Mouse (Mus musculus) right cerebral cortex, adult 18-20 months (tissue): Measurements from ENCODE around the gene A930017K11Rik.

Source experiments
- DNase-seq: peaks from one replicate; pipeline ENCODE4 v3.0.0; 2022; ENCODE audit warnings: mixed read lengths

A930017K11Rik gene

GRCm38 (mm10) chr17:25958771-25959494 lies 6.6 kb upstream of the A930017K11Rik start:
- no peak for DNase-seq

DNA sequence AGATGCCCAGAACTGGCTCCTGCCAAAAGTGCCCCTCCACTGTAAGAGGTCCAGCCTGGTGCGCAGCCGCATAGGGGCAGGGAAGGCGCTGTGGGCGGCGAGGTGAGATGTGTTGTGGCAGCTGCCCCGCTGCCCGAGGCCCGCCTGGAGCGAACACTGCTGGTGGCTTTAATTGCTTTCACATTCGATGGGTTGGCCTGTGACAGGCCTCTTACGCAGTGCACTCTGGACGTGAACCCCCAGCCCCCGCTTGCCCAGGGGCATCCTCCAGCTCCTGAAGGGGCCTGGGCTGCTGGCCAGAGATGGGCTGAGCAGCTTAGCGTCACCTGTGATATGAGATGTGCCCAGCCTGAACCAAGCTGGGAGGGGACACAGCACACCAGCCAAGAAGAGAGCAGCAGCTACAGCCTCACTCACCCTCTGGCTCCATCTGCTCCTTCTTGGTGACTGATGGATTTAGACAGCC lies 5.3 kb upstream of the A930017K11Rik start:
- no peak for DNase-seq

- DNase-seq = no peak
Observed at GRCm38 (mm10) chr17:25956631-25957030, 4.3 kb upstream of the A930017K11Rik start.

DNA sequence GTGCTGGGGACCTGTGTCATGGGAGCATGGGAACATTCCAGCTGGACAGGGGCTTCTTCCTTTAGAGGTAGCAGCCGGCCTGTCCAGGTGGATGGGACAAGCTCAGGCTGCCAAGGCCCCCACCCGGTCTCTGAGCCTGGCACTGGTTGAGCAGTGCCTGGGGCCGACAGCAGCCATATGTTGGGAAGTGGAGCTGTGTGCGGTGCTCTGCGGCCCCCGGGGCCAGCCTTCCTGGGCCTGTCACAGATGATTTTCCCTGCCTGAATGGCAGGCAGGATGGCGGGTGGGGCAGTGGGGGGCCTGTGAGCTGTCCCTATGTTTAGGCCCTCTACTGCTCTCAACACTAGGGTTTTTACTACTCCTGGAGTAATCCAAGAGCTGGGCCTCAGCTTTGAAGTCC lies 3.8 kb upstream of the A930017K11Rik start:
- no peak for DNase-seq

GRCm38 (mm10) chr17:25955736-25956135 lies 3.4 kb upstream of the A930017K11Rik start:
- no peak for DNase-seq

GRCm38 (mm10) chr17:25954671-25955070 lies 2.3 kb upstream of the A930017K11Rik start:
- no peak for DNase-seq

DNA sequence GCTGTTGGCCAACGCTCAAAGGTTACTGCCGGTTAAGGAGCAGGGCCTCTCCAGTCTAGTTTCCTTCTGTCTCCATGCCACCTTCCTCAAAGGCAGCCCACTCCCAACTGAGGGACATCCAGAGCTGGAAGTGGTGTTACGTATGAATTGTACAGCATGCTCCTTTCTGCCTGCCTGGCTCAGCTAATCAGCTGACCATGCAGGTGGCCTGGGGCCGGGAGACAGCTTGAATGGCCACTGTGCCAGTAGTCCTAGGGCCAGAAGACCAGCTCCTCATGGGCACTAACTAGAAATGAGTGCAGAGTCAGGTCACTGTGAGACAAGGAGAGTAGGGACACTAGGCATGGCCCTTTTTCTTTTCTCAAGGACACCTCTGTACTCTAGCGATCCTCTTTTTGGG lies 796 bp upstream of the A930017K11Rik start:
- no peak for DNase-seq

DNA sequence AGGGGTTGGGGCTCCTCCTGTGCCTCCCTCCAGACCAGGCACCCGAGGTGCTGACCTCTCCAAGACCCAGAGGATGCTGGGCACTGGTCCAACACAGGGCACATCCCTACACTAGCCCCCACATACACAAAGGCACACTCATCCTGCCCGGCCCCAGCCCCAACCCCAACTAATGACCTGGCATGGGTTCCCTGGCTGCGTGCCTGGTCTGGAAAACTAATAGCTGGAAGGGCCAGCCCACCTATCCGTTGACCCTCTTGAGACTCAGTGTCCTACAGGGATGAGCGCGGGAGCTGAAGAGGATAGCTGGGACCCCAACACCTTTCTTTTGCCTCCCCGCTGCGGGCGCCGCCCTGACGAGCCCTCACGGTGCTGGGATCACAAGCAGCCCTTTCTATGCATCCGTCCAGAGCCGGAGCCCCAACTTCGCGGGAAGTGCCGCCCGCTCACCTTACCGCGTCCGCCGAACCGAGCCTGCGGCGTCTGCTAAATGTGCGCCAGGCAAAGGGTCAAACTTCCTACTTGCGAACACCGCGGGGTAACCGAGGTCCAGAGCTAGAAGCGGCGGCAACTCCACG lies 1.1 kb downstream of the A930017K11Rik start:
- DNase-seq = no peak

DNA sequence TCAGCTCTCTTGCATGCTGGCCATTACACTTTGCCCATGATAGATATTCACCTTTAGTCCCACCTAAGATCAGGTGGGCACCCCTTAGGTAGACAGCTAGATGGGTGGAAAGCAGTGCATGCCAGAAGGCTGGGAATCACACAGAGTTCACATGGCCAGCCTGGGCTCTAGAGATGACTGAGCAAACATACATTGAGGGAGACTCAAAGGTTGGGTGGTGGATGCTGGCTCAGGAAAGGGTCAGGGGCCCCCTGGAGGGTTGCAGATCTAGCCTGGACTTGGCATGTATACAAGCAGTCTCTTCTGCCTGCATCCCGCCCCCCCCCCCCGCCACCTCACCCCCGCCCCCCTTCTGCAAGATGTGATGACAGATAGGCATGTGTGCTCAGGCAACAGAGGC lies 1.7 kb downstream of the A930017K11Rik start:
- no peak for DNase-seq

GRCm38 (mm10) chr17:25949981-25950380 lies 2.4 kb downstream of the A930017K11Rik start:
- no peak for DNase-seq

- DNase-seq = no peak
Observed at GRCm38 (mm10) chr17:25948051-25948450, 4.3 kb downstream of the A930017K11Rik start.

DNA sequence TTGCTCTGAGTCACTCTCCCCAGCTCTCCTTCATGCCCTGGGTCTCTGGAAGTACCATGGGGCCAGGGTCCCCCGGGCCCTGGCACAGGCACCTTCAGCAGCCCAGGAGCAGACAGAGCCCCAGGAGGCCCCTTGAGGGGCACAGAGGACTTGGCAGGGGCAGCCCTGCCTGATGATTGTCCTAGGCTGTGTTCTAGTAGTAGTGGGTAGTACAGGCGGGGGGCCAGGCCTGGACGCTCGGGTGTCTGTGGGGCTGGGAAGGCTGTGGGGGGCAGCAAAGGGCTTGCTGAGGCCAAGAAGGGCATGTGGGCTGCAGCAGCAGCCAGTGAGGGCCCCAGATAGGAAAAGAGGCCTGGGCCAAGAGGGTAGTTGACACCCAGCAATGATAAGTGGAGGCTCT lies 4.8 kb downstream of the A930017K11Rik start:
- no peak for DNase-seq

DNA sequence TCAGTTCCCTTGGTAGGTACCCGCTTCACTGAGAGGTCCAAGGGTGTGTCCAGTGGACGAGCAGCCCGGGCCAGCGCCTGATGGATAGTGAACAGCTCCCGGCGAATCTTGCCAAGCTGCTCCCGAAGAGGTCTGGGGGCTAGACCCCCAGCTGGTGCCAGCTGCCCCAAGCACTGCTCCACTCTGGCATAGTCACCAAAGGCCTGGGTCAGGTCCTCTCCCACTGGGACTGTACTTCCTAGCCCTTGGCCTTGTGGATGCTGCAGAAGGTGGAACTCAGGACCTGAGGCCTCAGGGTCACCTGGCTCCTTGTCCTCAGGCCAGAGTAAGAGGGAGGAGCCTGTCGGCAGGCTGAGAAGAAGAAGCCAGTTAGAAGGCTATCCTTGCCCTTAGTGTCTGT lies 5.5 kb downstream of the A930017K11Rik start:
- no peak for DNase-seq

DNA sequence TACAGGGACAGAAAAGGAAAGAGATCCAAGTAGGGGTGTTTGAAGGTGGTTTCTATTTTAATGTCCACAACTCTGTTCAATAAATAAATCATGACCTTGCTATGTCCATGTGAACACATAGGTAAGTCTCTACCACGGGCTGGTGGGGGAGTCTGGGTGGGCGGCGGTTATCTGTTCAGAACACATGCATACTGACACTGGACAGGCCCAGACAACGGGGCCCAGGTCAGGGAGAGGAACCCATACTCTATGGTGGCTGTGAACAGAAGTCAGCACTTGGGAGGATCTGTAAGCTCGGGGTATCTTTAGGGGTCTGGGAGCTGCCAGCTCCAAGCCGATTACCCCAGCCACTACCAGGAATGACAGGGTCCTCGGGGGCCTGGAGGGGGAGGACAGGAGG lies 6.0 kb downstream of the A930017K11Rik start:
- no peak for DNase-seq

DNA sequence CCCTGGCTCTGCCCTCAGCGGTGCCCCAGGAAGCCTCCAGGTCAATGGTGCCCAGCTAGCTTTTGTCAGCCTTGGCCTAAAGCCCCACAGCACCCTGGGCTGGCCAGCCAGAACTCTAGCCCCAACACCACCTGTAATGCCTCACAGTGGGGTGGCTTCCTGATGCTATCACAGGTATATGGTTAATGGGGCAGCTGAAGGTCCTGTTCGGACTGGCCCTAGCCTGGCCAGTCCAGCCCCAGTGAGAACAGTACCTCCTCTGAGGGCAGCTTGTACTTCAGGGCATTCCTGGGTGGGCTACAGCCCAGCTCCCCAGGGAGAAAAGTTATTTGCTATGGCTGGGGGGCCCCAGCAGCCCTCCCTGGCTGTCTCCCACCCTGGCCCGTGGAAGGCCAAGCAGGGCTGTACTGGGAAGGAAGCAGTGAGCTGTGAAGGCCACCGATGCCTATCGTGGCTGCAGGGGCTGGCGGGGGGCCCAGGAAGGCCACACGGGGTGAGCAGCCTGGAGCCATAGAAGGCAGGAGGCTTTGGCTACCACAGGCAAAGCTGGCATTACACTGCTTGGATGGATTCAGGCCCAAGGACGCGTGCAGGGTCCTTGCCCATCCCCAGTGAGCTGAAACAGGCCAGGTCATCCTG lies 6.7 kb downstream of the A930017K11Rik start:
- no peak for DNase-seq

DNA sequence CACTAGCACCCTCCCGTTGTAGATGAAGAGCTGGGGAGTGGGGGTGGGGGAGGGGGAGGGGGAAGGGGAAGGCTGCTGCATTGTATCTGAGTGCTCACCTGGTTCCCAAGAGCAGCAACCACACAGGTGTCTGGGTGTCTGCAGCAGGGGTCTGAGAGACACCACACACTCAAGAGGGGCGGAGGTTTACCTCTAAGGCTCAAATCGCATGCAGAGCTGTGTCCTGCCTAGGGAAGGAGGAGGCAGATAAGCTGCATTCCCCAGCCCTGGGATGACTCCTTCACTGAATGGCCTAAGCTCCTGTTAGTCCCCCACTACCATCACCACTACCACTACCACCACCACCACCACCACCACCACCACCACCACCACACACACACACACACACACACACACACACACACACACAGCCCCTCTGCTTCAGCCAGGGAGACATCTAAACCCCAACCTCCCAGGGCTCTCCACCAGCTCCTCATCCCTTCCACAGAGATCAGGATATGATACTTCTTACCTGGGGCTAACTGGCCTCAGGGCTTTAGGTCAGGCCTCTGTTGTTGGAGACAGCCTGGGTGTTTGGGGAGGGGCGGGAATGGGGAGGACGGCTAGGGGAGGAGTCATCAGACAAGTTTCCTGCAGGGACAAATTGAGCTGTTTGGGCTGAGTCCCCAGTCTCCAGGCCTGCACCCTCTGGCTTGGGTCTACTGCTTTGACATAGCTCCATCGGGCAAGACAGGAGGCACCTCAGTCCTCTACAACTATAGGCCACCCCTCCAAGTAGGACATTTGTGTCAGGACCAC lies 7.8 kb downstream of the A930017K11Rik start, which contains the start of the genes Pigq and Nhlrc4:
Gene Pigq, minus strand, starts transcription at position 571 of the 798 bp plus-strand sequence.
Gene Nhlrc4, minus strand, starts transcription at position 596 of the 798 bp plus-strand sequence.
- DNase-seq = no peak

DNA sequence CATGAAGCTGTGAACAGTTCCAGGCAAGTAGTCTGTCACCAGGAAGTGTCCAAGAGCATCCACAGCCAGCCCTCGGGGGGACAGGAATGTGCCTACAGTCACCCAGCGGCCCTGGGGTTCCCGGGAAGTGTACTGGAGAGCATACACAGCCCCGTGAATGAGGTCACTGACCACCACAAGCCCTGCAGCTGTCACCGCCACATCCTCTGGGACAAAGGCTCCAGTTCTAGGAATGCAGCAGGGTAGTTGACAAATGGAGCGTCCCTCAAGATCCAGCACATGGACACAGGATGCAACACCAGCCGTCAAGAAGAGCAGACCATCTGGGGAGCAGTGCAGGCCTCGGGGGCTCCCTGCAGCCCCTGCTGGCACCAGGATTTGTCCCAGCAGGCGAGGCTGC lies 8.6 kb downstream of the A930017K11Rik start:
- DNase-seq = no peak

DNA sequence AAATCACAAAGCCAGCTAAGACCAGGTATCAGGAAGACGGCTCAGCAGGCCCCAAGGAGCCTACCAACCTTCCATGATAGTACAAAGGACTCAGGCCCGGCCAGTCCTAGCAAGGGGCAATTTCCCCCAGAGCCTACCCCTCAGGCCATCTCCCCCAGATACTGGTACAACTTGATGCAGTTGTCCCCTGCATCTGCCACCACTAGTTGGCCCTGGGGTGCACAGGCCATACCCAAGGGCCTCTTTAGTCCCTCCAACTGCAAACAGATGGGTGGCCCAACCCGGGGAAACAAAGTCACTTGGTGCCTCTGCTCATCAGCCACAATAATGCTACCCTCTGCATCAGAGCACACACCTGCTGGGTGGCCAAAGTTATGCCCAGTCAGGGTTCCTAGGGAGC lies 9.1 kb downstream of the A930017K11Rik start:
- no peak for DNase-seq

GRCm38 (mm10) chr17:25942597-25943151 lies 9.7 kb downstream of the A930017K11Rik start:
- DNase-seq = no peak

DNA sequence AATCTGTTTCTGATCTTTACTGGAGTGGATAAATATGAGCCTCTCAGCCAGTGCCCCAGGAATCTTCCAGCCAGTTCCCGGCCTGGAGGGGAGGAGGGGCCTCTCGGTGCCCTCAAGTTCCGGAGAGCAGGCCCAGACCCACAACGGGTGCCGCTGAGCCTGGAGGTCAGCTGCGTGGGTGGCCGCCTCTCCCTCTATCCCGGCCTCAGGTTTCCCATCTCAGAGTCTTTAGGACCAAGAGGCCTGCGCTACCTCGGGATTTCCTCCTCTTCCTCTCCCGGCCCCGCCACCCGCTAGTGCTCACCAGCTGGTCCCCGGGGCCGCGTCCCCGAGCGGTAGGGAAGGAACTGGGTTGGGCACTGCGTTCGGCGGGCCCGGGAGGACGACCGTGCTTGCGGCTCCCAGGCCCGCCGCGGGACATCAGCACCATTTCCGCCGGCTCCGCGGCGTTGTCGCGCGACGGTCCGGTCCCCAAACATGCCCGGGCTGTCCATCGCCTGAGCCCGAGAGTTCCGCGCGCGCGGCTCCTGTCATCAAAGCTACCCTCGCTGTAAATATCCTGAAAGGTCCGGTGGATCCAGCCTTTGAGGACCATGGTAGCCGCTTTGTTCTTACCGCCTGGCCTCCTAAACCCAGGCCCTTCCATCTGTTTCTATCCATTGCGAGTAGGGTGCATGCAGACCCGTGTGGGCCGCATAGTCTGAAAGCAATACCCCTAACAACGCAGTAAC lies 10.7 kb downstream of the A930017K11Rik start:
- peak; percentile 74 for DNase-seq

- DNase-seq = no peak
Observed at GRCm38 (mm10) chr17:25934526-25934925, 17.8 kb downstream of the A930017K11Rik start.

GRCm38 (mm10) chr17:25925348-25925747 lies 27.0 kb downstream of the A930017K11Rik start:
- peak; percentile 67 for DNase-seq
